Mouse (Mus musculus) forebrain, embryonic 16.5 days (tissue): Measurements from ENCODE around the gene Git2. TPM values are rescaled to one million over a fixed set of nuclear protein-coding genes. Genes with fewer than 3 reads are reported as not detected.
A peak's percentile ranks its signal among the peaks of the same experiment; 100 is the strongest.

ENCODE experiments used
- ATAC-seq: fragments of 200-750 bp; cut with Nextera tagmentation; 2 replicates; pipeline ENCODE4 v1.8.0; 2017; ENCODE audit warnings: mild to moderate bottlenecking, moderate library complexity
- H3K27ac ChIP-seq: fragments of 300-500 bp; sonication (generic); 2 replicates; pipeline ENCODE4 v1.5.1; 2014; ENCODE audit warnings: low read length, control low read depth
- H3K27me3 ChIP-seq: fragments of 300-500 bp; sonication (generic); replicated peaks from 2 replicates; pipeline ENCODE4 v1.6.1; 2014; ENCODE audit warnings: low read length; ENCODE audit not compliant: control insufficient read depth, insufficient read depth
- H3K36me3 ChIP-seq: fragments of 300-500 bp; sonication (generic); 2 replicates; pipeline ENCODE4 v1.6.1; 2014; ENCODE audit not compliant: control insufficient read depth, insufficient read depth
- H3K4me1 ChIP-seq: fragments of 300-500 bp; sonication (generic); replicated peaks from 2 replicates; pipeline ENCODE4 v1.6.1; 2014; ENCODE audit warnings: low read length; ENCODE audit not compliant: control insufficient read depth, insufficient read depth
- H3K4me2 ChIP-seq: fragments of 300-500 bp; sonication (generic); 2 replicates; pipeline ENCODE4 v1.6.1; 2014; ENCODE audit warnings: mild to moderate bottlenecking, low read length, control low read depth
- H3K4me3 ChIP-seq: fragments of 300-500 bp; sonication (generic); replicated peaks from 2 replicates; pipeline ENCODE4 v1.5.1; 2014; ENCODE audit warnings: mild to moderate bottlenecking, low read length, control low read depth
- H3K9ac ChIP-seq: fragments of 300-500 bp; sonication (generic); replicated peaks from 2 replicates; pipeline ENCODE4 v1.6.1; 2014; ENCODE audit warnings: low read depth, low read length, control low read depth
- H3K9me3 ChIP-seq: fragments of 300-500 bp; sonication (generic); 2 replicates; pipeline ENCODE4 v1.6.1; 2016; ENCODE audit warnings: low read length; ENCODE audit not compliant: control insufficient read depth
- WGBS: fragments of 180-500 bp; shearing (Covaris S2); extraction: QIAGEN DNeasy Blood & Tissue Kit; methylation state at CpG from one replicate; pipeline ENCODE4 v1.1.7; 2014; 5-methylcytosine and 5-hydroxymethylcytosine counted together
- polyA plus RNA-seq: library from polyadenylated mRNA; unstranded; fragments of >200 nt; fragmentation: Nextera tagmentation; extraction: Ambion mirVana; gene quantifications from 2 replicates; pipeline ENCODE4 v1.2.1, GENCODE M21; 2015

Git2 gene
- polyA plus RNA-seq, 1 experiment from 2014 or later, result 58.5 TPM

DNA sequence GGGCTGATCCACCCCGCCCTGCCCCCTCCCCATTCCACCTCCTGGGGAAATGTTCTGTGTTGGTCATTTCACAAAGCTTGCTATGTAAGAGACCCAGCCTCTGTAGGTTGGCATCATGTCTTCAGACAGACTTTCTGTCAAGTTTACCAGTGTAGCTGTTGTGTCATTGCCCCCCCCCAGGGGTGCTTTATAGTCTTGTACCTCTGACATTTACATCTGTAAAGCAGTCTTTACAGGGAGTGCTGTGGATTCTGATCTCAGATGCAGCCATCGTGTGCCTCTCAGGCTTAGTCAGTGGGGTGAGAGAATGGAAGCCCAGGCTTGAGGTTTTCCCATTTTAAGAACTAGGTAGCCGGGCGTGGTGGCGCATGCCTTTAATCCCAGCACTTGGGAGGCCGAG, 26.5 kb upstream of the Git2 start:
- 82% methylated on average over 6 of the region's 6 CpGs for WGBS
- Histone ChIP-seq H3K9ac (no peak overlapping the region), H3K4me2 (no peak overlapping the region), H3K4me3 (no peak overlapping the region), H3K36me3 (peaks cover 40% of the 10 kb centered on the region), H3K27ac (no peak overlapping the region), H3K27me3 (no peaks in the 10 kb centered on the region), H3K9me3 (no peaks in the 10 kb centered on the region), H3K4me1 (peaks cover 3% of the 10 kb centered on the region; the same call in 1 of the 2 replicates)
- no peak for ATAC-seq

DNA sequence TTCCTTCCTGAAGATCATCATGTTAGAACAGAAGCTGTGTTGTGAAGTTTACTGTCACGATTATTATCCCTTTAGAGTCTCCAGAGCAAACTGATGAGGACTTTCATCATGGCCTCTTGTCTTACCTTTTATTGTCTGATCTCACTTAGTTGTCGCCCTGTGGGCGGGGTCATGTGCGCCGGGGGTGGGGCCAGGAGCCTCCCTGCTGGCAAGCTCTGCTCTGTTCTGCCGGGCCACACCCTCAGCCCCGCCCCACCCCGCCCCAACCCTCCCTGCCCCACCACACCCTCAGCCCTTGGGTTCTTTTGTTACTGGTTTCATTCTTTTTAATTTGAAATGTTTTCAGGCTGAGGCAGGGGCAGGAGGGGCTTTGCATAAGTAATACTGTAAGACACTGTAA, 25.7 kb upstream of the Git2 start:
- no peak for ATAC-seq
- peaks cover 37% of the 10 kb centered on the region for H3K36me3 ChIP-seq
- H3K27ac ChIP-seq, result no peak overlapping the region
- no peaks in the 10 kb centered on the region for H3K9me3 ChIP-seq
- no peak overlapping the region for H3K4me3 ChIP-seq
- no peak overlapping the region for H3K9ac ChIP-seq
- H3K27me3 ChIP-seq, result no peaks in the 10 kb centered on the region
- 14% methylated on average over 8 of the region's 8 CpGs for WGBS
- peaks cover 10% of the 10 kb centered on the region for H3K4me1 ChIP-seq
- no peak overlapping the region for H3K4me2 ChIP-seq

DNA sequence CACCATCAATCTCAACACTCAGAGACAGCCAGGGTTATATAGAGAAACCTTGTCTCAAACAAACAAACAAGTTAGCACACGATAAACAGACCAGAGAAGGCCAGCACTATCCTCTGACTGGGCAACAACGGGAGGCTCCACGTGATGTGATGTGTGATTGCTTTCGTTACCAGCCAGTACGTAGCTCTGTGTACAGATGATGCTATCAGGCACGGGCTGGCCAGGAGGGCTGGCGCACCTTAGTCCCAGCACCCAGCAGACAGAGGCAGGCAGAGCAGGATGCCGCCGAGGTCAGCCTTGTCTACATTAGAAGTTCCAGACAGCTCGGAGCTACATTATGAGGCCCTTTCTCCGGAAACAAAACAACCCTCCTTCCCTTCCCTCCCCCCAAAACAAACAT, 24.5 kb upstream of the Git2 start:
- H3K36me3 ChIP-seq, result peaks cover 34% of the 10 kb centered on the region
- H3K9me3 ChIP-seq, result no peaks in the 10 kb centered on the region
- ATAC-seq, result no peak
- H3K4me1 ChIP-seq, result peaks cover 18% of the 10 kb centered on the region
- H3K27ac ChIP-seq, result no peak overlapping the region
- H3K9ac ChIP-seq, result no peak overlapping the region
- H3K27me3 ChIP-seq, result no peaks in the 10 kb centered on the region
- no peak overlapping the region for H3K4me3 ChIP-seq
- no peak overlapping the region for H3K4me2 ChIP-seq
- WGBS, result 89% methylated on average over 11 of the region's 11 CpGs

DNA sequence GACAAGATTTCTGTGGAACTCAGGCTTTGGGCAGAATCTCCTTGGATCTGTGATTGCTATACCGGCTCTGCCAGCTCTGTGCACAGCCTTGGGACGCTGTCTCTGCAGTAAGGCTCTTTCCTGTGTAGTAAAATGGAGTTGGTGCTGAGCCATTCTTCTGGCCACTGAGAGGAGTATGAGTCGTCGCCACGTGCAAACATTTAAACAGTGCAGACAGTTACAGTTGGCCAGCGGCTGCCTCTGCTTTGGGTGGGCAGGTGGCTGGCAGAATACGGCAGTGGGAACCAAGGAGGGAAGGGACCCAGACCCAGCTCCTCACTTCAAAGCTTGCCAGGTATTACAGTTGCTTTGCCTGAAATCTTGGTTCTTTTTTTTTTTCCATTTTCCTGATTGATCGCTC, 21.9 kb upstream of the Git2 start:
- H3K9ac ChIP-seq, result no peak overlapping the region
- no peak overlapping the region for H3K4me3 ChIP-seq
- no peak overlapping the region for H3K4me2 ChIP-seq
- no peaks in the 10 kb centered on the region for H3K27me3 ChIP-seq
- peaks cover 18% of the 10 kb centered on the region for H3K4me1 ChIP-seq
- 76% methylated on average over 8 of the region's 8 CpGs for whole genome bisulfite sequencing
- H3K36me3 ChIP-seq, result peaks cover 24% of the 10 kb centered on the region
- no peak for ATAC-seq
- H3K9me3 ChIP-seq, result no peaks in the 10 kb centered on the region
- peak overlapping the region; percentile 12; the same call in 1 of the 2 replicates for H3K27ac ChIP-seq

DNA sequence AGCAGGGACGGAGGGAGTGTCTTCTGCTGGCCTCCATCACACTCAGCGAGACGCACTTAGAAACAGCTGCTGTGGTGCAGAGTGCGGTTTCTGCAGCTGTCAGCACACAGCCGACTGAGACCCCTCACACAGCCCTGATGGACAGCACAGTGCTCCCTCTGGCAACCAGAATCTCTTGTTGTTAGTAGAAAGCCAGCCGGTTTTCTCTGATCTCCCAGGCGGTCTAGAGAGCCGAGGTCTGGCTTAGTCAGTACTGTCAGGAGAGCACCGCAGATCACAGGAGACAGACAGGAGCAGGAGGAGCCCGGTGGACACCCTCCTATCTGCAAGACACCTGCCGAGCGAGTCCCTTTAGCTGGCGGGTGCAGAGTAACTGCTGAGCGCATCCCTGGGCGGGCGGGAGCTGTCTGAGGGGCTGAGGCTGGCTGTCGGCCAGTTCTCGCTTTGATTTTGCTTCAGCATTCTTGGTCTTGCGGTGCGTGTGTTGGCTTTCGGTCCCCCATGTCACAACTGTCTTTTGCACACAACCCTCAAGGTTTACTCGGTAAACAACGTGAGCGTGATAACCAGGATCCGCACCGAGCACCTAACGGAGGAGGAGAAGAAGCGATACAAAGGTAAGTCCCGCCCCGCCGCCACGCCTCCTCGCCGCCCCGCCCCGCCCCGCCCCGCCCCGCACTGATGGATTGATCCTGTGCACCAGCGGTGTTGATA, 21.1 kb upstream of the Git2 start:
- H3K9me3 ChIP-seq, result no peaks in the 10 kb centered on the region
- no peaks in the 10 kb centered on the region for H3K27me3 ChIP-seq
- peak overlapping the region; percentile 74 for H3K4me2 ChIP-seq
- peaks cover 25% of the 10 kb centered on the region for H3K36me3 ChIP-seq
- peak; percentile 79 for ATAC-seq
- H3K9ac ChIP-seq, result peak overlapping the region; percentile 65
- peaks cover 18% of the 10 kb centered on the region for H3K4me1 ChIP-seq
- H3K27ac ChIP-seq, result peak overlapping the region; percentile 76
- H3K4me3 ChIP-seq, result peak overlapping the region; percentile 46
- 3% methylated on average over 40 of the region's 40 CpGs for WGBS

DNA sequence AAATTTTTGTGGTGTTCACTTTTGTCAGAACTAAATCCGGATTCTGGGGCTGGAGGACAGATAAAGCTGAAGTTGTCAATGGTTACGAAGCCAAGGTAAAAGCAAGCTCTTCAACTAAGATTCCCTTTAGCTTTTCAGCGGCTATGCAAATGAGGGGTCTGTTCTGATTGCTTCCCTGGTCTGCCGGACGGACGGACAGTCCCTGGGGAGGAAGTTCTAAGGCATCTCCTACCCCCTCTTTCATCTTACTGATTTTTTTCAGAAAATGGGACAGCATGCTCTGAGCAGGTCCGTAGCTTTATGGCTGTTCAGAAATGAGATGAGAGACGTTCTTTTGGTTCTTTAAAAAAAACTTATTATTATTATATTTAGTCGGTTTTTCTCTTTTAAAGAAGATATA, 20.3 kb upstream of the Git2 start:
- Histone ChIP-seq H3K9me3 (no peaks in the 10 kb centered on the region), H3K27me3 (no peaks in the 10 kb centered on the region), H3K36me3 (peaks cover 24% of the 10 kb centered on the region), H3K27ac (no peak overlapping the region), H3K9ac (no peak overlapping the region), H3K4me1 (peaks cover 18% of the 10 kb centered on the region), H3K4me2 (no peak overlapping the region), H3K4me3 (no peak overlapping the region)
- ATAC-seq, result no peak
- WGBS, result 71% methylated on average over 9 of the region's 9 CpGs

DNA sequence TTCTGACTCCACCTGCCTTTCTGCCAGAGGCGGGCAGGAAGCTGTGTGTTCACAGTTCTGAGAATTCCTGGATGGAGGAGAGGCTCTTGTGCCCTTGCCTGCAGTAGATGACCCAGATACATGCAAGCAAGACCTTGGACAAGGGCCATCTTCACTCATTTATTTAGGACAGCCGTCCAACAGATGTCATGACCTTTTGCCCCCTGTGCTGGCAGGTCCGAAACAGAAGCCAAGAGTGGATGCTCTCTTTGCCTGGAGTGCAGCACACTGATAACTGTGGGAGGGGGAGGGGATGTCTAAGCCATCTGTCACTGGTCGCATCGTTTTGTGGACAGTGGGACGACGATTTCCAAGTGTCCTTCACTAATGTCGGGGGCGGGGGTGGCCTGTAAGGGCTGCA, 19.9 kb upstream of the Git2 start:
- H3K9me3 ChIP-seq, result no peaks in the 10 kb centered on the region
- no peak overlapping the region for H3K9ac ChIP-seq
- no peak overlapping the region for H3K27ac ChIP-seq
- H3K4me2 ChIP-seq, result no peak overlapping the region
- no peak for ATAC-seq
- peaks cover 24% of the 10 kb centered on the region for H3K36me3 ChIP-seq
- peaks cover 18% of the 10 kb centered on the region for H3K4me1 ChIP-seq
- no peak overlapping the region for H3K4me3 ChIP-seq
- 71% methylated on average over 9 of the region's 9 CpGs for WGBS
- H3K27me3 ChIP-seq, result no peaks in the 10 kb centered on the region

DNA sequence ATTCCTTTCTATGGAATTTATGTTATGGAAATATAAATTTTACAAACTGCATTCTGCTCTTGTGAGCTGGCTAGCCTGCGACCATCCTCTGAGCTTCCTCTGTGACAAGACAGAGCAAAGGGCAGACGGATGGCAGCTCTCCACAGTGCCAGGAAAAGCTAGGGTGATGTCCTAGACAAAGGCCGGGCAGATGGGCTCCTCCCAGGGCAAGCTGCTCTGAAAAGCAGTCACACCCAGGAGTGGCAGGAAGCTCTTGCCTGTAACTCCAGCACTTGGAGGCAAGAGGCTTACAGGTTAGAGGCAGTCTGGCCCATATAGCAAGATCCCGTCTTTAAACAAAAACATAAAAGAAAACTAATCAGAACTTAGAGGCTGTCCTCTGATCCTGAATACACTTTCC, 19.3 kb upstream of the Git2 start:
- Histone ChIP-seq H3K9me3 (no peaks in the 10 kb centered on the region), H3K4me3 (no peak overlapping the region), H3K27me3 (no peaks in the 10 kb centered on the region), H3K4me2 (no peak overlapping the region), H3K9ac (no peak overlapping the region), H3K36me3 (peaks cover 24% of the 10 kb centered on the region), H3K27ac (no peak overlapping the region), H3K4me1 (peaks cover 18% of the 10 kb centered on the region)
- WGBS, result 75% methylated on average over 4 of the region's 4 CpGs
- ATAC-seq, result no peak

DNA sequence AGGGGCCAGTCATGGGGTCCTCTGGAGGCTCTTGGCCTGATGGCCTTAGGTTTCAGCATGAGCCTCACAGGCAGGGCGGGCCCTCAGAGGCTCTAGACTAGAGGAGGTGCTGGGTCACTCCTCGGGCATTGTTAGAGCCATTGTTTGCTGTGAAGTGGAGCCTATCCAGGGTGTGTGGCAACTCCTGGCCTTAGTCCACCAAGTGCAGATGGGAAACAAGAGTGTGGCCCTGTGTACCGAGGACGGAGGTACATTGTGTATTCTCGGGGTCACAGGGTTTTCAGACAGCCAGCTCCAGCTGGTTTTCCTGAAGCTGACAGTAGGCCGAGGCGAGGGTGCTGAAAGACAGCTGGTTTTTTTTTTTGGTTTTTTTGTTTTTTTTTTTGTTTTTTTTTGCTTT, 18.0 kb upstream of the Git2 start:
- WGBS, result 76% methylated on average over 7 of the region's 7 CpGs
- Histone ChIP-seq H3K9ac (no peak overlapping the region), H3K4me3 (no peak overlapping the region), H3K4me2 (no peak overlapping the region), H3K27ac (no peak overlapping the region), H3K4me1 (peaks cover 18% of the 10 kb centered on the region), H3K36me3 (peaks cover 22% of the 10 kb centered on the region), H3K27me3 (no peaks in the 10 kb centered on the region), H3K9me3 (no peaks in the 10 kb centered on the region)
- ATAC-seq, result no peak

DNA sequence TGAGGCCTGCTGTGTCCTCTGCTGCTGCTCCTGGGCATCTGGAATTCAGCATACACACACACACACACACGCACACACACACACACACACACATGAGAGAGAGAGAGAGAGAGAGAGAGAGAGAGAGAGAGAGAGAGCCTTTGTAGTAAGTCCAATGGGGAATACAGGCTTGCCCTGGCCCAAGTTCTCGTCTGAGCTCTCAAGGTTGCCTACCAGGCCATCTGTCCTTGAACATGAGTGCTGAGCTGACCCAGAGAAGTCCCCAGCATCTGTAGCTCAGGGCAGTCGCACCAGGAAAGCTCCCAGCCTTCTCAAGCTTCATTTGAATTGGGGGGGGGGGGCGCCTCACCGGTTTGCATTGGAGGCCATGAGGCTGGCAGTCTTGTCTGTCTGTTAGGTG, 9.9 kb upstream of the Git2 start:
- H3K27ac ChIP-seq, result no peak overlapping the region
- no peak for ATAC-seq

More for the DNA sequence above, 9.9 kb upstream of the Git2 start:
- Histone ChIP-seq H3K4me2 (no peak overlapping the region), H3K9ac (no peak overlapping the region), H3K4me3 (no peak overlapping the region), H3K4me1 (no peaks in the 10 kb centered on the region), H3K9me3 (no peaks in the 10 kb centered on the region), H3K27me3 (no peaks in the 10 kb centered on the region), H3K36me3 (peaks cover 3% of the 10 kb centered on the region; the same call in 1 of the 2 replicates)
- WGBS, result 73% methylated on average over 4 of the region's 5 CpGs
